Mouse (Mus musculus) midbrain, embryonic 16.5 days (tissue): ENCODE measurements around the gene Aplp1. TPM values are rescaled to one million over a fixed set of nuclear protein-coding genes. Genes with fewer than 3 reads are reported as not detected.

Experiments
- ATAC-seq: fragments of 200-750 bp; cut with Nextera tagmentation; 2 replicates; pipeline ENCODE4 v1.8.0; 2017; ENCODE audit warnings: moderate TSS enrichment
- H3K27ac ChIP-seq: fragments of 300-500 bp; sonication (generic); 2 replicates; pipeline ENCODE4 v1.5.1; 2014; ENCODE audit warnings: mild to moderate bottlenecking, low read length, mixed read lengths
- H3K27me3 ChIP-seq: fragments of 300-500 bp; sonication (generic); 2 replicates; pipeline ENCODE4 v1.6.1; 2014; ENCODE audit warnings: low read depth, low read length, mixed read lengths; ENCODE audit not compliant: control insufficient read depth, insufficient read depth
- H3K36me3 ChIP-seq: fragments of 300-500 bp; sonication (generic); 2 replicates; pipeline ENCODE4 v1.6.1; 2014; ENCODE audit warnings: mild to moderate bottlenecking, low read length, moderate library complexity, mixed read lengths; ENCODE audit not compliant: control insufficient read depth, insufficient read depth
- H3K4me1 ChIP-seq: fragments of 300-500 bp; sonication (generic); 2 replicates; pipeline ENCODE4 v1.6.1; 2014; ENCODE audit warnings: mild to moderate bottlenecking, low read length, mixed read lengths; ENCODE audit not compliant: control insufficient read depth, insufficient read depth
- H3K4me2 ChIP-seq: fragments of 300-500 bp; sonication (generic); 2 replicates; pipeline ENCODE4 v1.6.1; 2014; ENCODE audit warnings: mild to moderate bottlenecking, low read length, mixed read lengths
- H3K4me3 ChIP-seq: fragments of 300-500 bp; sonication (generic); 2 replicates; pipeline ENCODE4 v1.5.1; 2014; ENCODE audit warnings: low read depth, mild to moderate bottlenecking, low read length, moderate library complexity, mixed read lengths
- H3K9ac ChIP-seq: fragments of 300-500 bp; sonication (generic); 2 replicates; pipeline ENCODE4 v1.6.1; 2014; ENCODE audit warnings: low read depth, low read length, mixed read lengths
- H3K9me3 ChIP-seq: fragments of 300-500 bp; sonication (generic); replicated peaks from 2 replicates; pipeline ENCODE4 v1.6.1; 2014; ENCODE audit warnings: mild to moderate bottlenecking, low read length, mixed read lengths; ENCODE audit not compliant: control insufficient read depth, poor library complexity, severe bottlenecking
- WGBS: fragments of 180-500 bp; shearing (Covaris S2); extraction: QIAGEN DNeasy Blood & Tissue Kit; methylation state at CpG from one replicate; pipeline ENCODE4 v1.1.7; 2014; 5-methylcytosine and 5-hydroxymethylcytosine counted together
- polyA plus RNA-seq: library from polyadenylated mRNA; unstranded; fragments of >200 nt; fragmentation: Nextera tagmentation; extraction: Ambion mirVana; gene quantifications from 2 replicates; pipeline ENCODE4 v1.2.1, GENCODE M21; 2015

Gene Aplp1
- polyA plus RNA-seq, 1 experiment from 2014 or later, result 788 TPM

GRCm38 (mm10) chr7:30421175-30421889 lies 24.0 kb downstream of the Aplp1 start, which contains the start of gene Nfkbid:
Nfkbid (plus strand) TSS chr7:30421732.
- Histone ChIP-seq H3K4me2 (peak within 1 kb of the TSS; percentile 99), H3K27ac (peak within 1 kb of the TSS; percentile 58), H3K27me3 (no peaks in the 10 kb centered on the region), H3K9me3 (peaks cover 3% of the 10 kb centered on the region; the same call in 1 of the 2 replicates), H3K36me3 (0 out of 2 replicates have a peak, but pooled peaks cover 2% of the 10 kb centered on the region), H3K4me3 (peak within 1 kb of the TSS; percentile 68), H3K4me1 (peaks cover 17% of the 10 kb centered on the region; the same call in 1 of the 2 replicates), H3K9ac (peak within 1 kb of the TSS; percentile 79)
- ATAC-seq, result peak; percentile 6
- 10% methylated on average over 31 of the region's 31 CpGs for WGBS

- WGBS, result 94% methylated on average over 3 of the region's 3 CpGs
- Histone ChIP-seq H3K27me3 (no peaks in the 10 kb centered on the region), H3K36me3 (no peaks in the 10 kb centered on the region), H3K9ac (no peak overlapping the region), H3K4me2 (no peak overlapping the region), H3K4me1 (peaks cover 17% of the 10 kb centered on the region; the same call in 1 of the 2 replicates), H3K4me3 (no peak overlapping the region), H3K9me3 (peaks cover 3% of the 10 kb centered on the region; the same call in 1 of the 2 replicates), H3K27ac (no peak overlapping the region)
- no peak for ATAC-seq
Observed at GRCm38 (mm10) chr7:30420673-30421072, 24.7 kb downstream of the Aplp1 start.

DNA sequence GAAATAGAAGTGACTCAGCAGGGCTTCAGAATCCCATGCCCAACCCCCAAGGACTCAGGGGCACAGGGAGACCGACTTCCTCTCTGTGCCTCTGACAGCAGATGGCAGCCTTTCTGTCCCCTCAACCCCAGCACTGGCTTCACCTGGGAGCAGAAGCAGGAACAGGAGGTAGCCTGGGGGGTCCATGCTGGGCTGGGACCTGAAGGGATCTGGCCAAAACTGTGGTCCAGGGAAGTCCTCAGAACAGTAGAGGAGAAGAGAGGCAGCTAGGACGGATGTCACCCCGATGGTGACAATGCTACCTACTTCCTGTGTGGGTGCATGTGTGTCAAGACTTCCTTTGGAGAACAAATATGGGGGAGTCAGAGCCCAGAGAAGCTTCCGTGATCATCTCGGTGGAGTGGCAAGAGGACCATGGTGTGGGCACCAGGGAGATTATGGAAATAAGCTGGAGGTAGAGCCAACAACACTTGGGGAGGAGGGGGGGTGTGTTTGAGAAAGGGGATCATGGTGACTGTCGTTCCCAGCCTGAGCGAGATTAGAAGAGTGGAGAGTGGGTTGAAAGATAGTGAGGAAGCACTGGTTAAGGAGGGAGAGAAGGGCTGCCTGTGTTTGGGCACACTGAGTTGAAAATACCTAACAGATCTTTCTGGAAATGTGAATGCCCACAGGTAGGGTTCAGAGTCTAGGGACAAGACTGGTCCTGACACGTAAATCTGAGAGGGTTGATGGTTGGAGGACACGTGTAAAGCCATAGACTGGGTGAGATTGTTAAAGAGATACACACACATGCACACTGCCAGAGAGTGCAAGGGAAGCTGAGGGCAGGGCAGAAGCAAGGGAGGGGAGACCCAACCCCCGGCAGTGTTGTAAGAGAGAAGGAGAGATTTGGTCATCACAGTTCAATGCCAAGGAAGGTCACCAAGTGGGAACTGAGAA lies 25.5 kb downstream of the Aplp1 start, which contains the start of gene Hcst:
Gene Hcst (minus strand): TSS at position 294 of the 939 bp plus-strand sequence.
- no peaks in the 10 kb centered on the region for H3K36me3 ChIP-seq
- H3K4me2 ChIP-seq, result no peak within 1 kb of the TSS
- no peak within 1 kb of the TSS for H3K4me3 ChIP-seq
- no peak within 1 kb of the TSS for H3K27ac ChIP-seq
- ATAC-seq, result no peak
- 76% methylated on average over 10 of the region's 10 CpGs for WGBS
- H3K27me3 ChIP-seq, result no peaks in the 10 kb centered on the region
- no peak within 1 kb of the TSS for H3K9ac ChIP-seq
- H3K9me3 ChIP-seq, result peaks cover 5% of the 10 kb centered on the region; the same call in 1 of the 2 replicates
- peaks cover 17% of the 10 kb centered on the region; the same call in 1 of the 2 replicates for H3K4me1 ChIP-seq

- Histone ChIP-seq H3K4me2 (no peak overlapping the region), H3K4me3 (no peak overlapping the region), H3K4me1 (peaks cover 8% of the 10 kb centered on the region; the same call in 1 of the 2 replicates), H3K27ac (no peak overlapping the region), H3K36me3 (no peaks in the 10 kb centered on the region), H3K9ac (no peak overlapping the region), H3K9me3 (peaks cover 7% of the 10 kb centered on the region; the same call in 1 of the 2 replicates), H3K27me3 (no peaks in the 10 kb centered on the region; the same call in 1 of the 2 replicates)
- 78% methylated on average over 9 of the region's 9 CpGs for WGBS
- ATAC-seq, result no peak
Observed at GRCm38 (mm10) chr7:30417856-30418255, 27.5 kb downstream of the Aplp1 start.

DNA sequence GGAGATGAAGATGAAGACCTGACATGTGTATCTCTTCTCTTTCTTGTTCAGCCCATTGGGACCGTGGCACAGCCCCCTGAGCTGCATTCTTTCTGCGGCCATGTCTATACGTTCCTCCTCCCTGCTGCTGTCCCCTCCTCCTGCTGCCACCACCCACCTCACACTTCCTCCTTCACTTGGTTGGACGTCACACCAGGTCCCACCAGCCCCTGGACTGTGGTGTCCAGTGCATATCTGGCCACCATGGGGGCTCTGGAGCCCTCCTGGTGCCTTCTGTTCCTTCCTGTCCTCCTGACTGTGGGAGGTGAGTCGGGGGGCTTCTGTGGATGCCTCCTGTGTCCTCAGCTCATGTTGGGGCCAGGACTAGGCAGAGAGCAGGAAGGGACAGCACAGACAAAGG lies 31.7 kb downstream of the Aplp1 start, which contains the start of gene Tyrobp:
Gene Tyrobp (plus strand): TSS at position 165 of the 400 bp plus-strand sequence.
- Histone ChIP-seq H3K9me3 (peaks cover 3% of the 10 kb centered on the region; the same call in 1 of the 2 replicates), H3K27ac (no peak within 1 kb of the TSS), H3K9ac (no peak within 1 kb of the TSS), H3K4me2 (no peak within 1 kb of the TSS), H3K36me3 (no peaks in the 10 kb centered on the region), H3K27me3 (no peaks in the 10 kb centered on the region; the same call in 1 of the 2 replicates), H3K4me3 (no peak within 1 kb of the TSS), H3K4me1 (no peaks in the 10 kb centered on the region)
- no peak for ATAC-seq
- WGBS, result 77% methylated on average over 5 of the region's 5 CpGs

DNA sequence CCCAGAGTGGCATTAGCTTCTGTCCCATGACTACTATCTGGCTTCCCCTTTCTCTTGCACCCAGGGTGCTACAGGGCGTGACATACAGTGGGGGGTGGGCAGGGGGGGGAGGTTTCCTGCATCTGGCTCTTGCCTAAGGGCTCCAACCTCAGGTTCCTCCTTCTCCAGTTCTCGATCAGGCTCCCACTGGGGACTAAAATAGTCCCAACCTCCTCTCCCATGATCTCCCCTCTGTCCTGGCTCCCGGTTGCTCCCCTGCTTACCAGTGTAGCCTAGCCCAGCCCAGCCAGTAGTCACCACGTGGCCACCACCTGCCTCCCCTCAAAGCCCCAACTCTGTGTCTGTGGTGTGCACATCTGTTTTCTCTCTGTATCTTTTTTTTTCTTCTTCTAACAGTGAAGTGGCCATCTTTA lies 32.6 kb downstream of the Aplp1 start:
- H3K9ac ChIP-seq, result no peak overlapping the region
- peaks cover 3% of the 10 kb centered on the region; the same call in 1 of the 2 replicates for H3K9me3 ChIP-seq
- no peak for ATAC-seq
- no peak overlapping the region for H3K4me3 ChIP-seq
- H3K36me3 ChIP-seq, result no peaks in the 10 kb centered on the region
- no peaks in the 10 kb centered on the region; the same call in 1 of the 2 replicates for H3K27me3 ChIP-seq
- H3K27ac ChIP-seq, result no peak overlapping the region
- no peak overlapping the region for H3K4me2 ChIP-seq
- no peaks in the 10 kb centered on the region for H3K4me1 ChIP-seq
- WGBS, result 45% methylated on average over 4 of the region's 4 CpGs

DNA sequence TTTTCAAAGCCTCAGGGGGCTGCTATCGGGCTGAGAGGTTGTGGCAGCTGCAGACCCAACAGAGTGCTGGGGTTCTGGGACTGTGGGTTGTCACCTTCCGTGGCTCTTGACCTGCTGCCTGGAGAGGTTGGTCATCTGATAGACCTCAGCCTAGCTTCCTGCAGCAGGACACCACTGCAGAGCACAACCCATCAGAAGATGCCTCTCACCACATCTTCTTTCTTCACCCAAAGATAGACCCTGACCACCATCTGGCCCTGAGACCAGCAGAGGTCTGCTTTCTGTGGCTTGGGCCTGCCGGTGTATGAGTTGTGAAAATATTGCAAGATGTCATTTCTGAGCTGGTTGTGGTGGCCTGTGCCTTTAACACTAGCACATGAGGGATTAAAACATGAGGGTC lies 34.3 kb downstream of the Aplp1 start:
- Histone ChIP-seq H3K4me1 (no peaks in the 10 kb centered on the region), H3K9me3 (peaks cover 3% of the 10 kb centered on the region; the same call in 1 of the 2 replicates), H3K27ac (no peak overlapping the region), H3K9ac (no peak overlapping the region), H3K27me3 (no peaks in the 10 kb centered on the region; the same call in 1 of the 2 replicates), H3K4me2 (no peak overlapping the region), H3K36me3 (no peaks in the 10 kb centered on the region), H3K4me3 (no peak overlapping the region)
- no peak for ATAC-seq
- 84% methylated on average over 3 of the region's 3 CpGs for WGBS

DNA sequence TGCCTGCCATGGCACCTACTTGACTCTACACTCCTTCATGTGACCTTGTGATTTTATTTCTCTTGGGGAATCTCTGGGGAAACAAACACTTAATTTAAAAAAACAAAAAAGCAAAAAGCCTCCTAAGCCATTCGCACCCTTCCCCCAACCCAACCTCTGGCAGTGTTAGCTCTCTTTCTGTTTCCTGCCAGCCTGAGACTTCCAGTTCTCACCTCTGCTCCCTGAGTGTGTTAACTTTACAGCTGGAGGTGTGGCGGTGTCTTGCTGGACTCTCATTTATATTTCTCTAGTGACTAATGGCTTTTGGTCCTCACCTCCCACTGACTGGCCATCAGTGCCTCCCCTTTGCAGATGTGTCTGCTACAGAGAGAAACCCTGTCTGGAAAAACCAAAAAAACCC lies 35.5 kb downstream of the Aplp1 start:
- H3K4me2 ChIP-seq, result no peak overlapping the region
- H3K9ac ChIP-seq, result no peak overlapping the region
- no peak overlapping the region for H3K4me3 ChIP-seq
- H3K4me1 ChIP-seq, result no peaks in the 10 kb centered on the region
- H3K36me3 ChIP-seq, result no peaks in the 10 kb centered on the region
- no peak for ATAC-seq
- H3K27ac ChIP-seq, result no peak overlapping the region
- H3K27me3 ChIP-seq, result no peaks in the 10 kb centered on the region; the same call in 1 of the 2 replicates
- H3K9me3 ChIP-seq, result 0 out of 2 replicates have a peak, but pooled peaks cover 1% of the 10 kb centered on the region
- WGBS, result 87% methylated on average over 2 of the region's 2 CpGs
